Mouse (Mus musculus) CD4-positive naive resting alpha-beta T cell, adult 57 days (primary cell): ENCODE data around the gene Golga3. TPM values are rescaled to one million over a fixed set of nuclear protein-coding genes. Genes with fewer than 3 reads are reported as not detected.

Experiments used
- total RNA-seq: library from RNA; stranded (reverse); gene quantifications from one replicate; pipeline ENCODE4 v1.2.4, GENCODE M21; 2023

Gene Golga3
- 43.0 TPM for total RNA-seq

GRCm38 (mm10) chr5:110176362-110177020, at the start of gene Golga3:
TSS of gene Golga3 (plus strand) at chr5:110176701.

GRCm38 (mm10) chr5:110135293-110136086, 41.0 kb upstream of the Golga3 start, which contains the start of gene Chfr:
TSS of gene Chfr (plus strand) at chr5:110135842.

GRCm38 (mm10) chr5:110230780-110231461, 54.4 kb downstream of the Golga3 start, which contains the start of gene Ankle2:
TSS of gene Ankle2 (plus strand) at chr5:110231004.

GRCm38 (mm10) chr5:110269141-110270101, 92.9 kb downstream of the Golga3 start, which contains the start of gene Pgam5:
TSS of gene Pgam5 (minus strand) at chr5:110269913.

Other genes starting within 250 kb of the Golga3 start
- gene Zfp932, start 180.2 kb upstream of the Golga3 start, total RNA-seq = 28.4 TPM
- 18.9 TPM for gene Gm17655, start 104.2 kb upstream of the Golga3 start, total RNA-seq
- 1.0 TPM for gene Gm35315, start 82.3 kb upstream of the Golga3 start, total RNA-seq
- gene Plcxd1, start 76.7 kb upstream of the Golga3 start, total RNA-seq = 0.56 TPM
- 139 TPM for gene Gtpbp6, start 68.5 kb upstream of the Golga3 start, total RNA-seq
- gene Zfp605, start 66.6 kb upstream of the Golga3 start, total RNA-seq = 4.2 TPM
- gene Chfr, start 40.9 kb upstream of the Golga3 start, total RNA-seq = 90.4 TPM
- gene Ankle2, start 54.3 kb downstream of the Golga3 start, total RNA-seq = 57.6 TPM
- 37.0 TPM for gene Pgam5, start 93.2 kb downstream of the Golga3 start, total RNA-seq
- 4.1 TPM for gene Pxmp2, start 109.5 kb downstream of the Golga3 start, total RNA-seq
- gene Pole, start 109.6 kb downstream of the Golga3 start, total RNA-seq = 4.7 TPM
- gene P2rx2, start 166.5 kb downstream of the Golga3 start, total RNA-seq = 0.27 TPM
- not detected for gene Lrcol1, start 168.0 kb downstream of the Golga3 start, total RNA-seq